Mouse (Mus musculus) neural tube, embryonic 12.5 days (tissue): ENCODE data around the gene Coro2b. TPM values are rescaled to one million over a fixed set of nuclear protein-coding genes. Genes with fewer than 3 reads are reported as not detected.

Experiments used
- ATAC-seq: fragments of 200-750 bp; cut with Nextera tagmentation; 2 replicates; pipeline ENCODE4 v1.8.0; 2017; ENCODE audit warnings: low read depth, mild to moderate bottlenecking, moderate TSS enrichment, moderate library complexity; ENCODE audit not compliant: low FRiP score
- H3K27ac ChIP-seq: fragments of 300-500 bp; sonication (generic); 2 replicates; pipeline ENCODE4 v1.5.1; 2016
- H3K27me3 ChIP-seq: fragments of 300-500 bp; sonication (generic); replicated peaks from 2 replicates; pipeline ENCODE4 v1.6.1; 2016; ENCODE audit warnings: mild to moderate bottlenecking
- H3K36me3 ChIP-seq: fragments of 300-500 bp; sonication (generic); 2 replicates; pipeline ENCODE4 v1.6.1; 2016; ENCODE audit warnings: mild to moderate bottlenecking
- H3K4me1 ChIP-seq: fragments of 300-500 bp; sonication (generic); 2 replicates; pipeline ENCODE4 v1.6.1; 2016
- H3K4me2 ChIP-seq: fragments of 300-500 bp; sonication (generic); replicated peaks from 2 replicates; pipeline ENCODE4 v1.6.1; 2016; ENCODE audit warnings: mild to moderate bottlenecking
- H3K4me3 ChIP-seq: fragments of 300-500 bp; sonication (generic); 2 replicates; pipeline ENCODE4 v1.5.1; 2016
- H3K9ac ChIP-seq: fragments of 300-500 bp; sonication (generic); 2 replicates; pipeline ENCODE4 v1.6.1; 2016; ENCODE audit warnings: mild to moderate bottlenecking
- H3K9me3 ChIP-seq: fragments of 300-500 bp; sonication (generic); 2 replicates; pipeline ENCODE4 v1.6.1; 2016; ENCODE audit warnings: mild to moderate bottlenecking
- WGBS: fragments of 180-500 bp; shearing (Covaris S2); methylation state at CpG from one replicate; pipeline ENCODE4 v1.1.7; 2016; 5-methylcytosine and 5-hydroxymethylcytosine counted together
- polyA plus RNA-seq: library from polyadenylated mRNA; unstranded; fragments of >200 nt; fragmentation: Nextera tagmentation; extraction: Ambion mirVana; gene quantifications from 2 replicates; pipeline ENCODE4 v1.2.1, GENCODE M21; 2016

The Coro2b gene
- polyA plus RNA-seq, 1 experiment from 2014 or later, result 45.1 TPM

DNA sequence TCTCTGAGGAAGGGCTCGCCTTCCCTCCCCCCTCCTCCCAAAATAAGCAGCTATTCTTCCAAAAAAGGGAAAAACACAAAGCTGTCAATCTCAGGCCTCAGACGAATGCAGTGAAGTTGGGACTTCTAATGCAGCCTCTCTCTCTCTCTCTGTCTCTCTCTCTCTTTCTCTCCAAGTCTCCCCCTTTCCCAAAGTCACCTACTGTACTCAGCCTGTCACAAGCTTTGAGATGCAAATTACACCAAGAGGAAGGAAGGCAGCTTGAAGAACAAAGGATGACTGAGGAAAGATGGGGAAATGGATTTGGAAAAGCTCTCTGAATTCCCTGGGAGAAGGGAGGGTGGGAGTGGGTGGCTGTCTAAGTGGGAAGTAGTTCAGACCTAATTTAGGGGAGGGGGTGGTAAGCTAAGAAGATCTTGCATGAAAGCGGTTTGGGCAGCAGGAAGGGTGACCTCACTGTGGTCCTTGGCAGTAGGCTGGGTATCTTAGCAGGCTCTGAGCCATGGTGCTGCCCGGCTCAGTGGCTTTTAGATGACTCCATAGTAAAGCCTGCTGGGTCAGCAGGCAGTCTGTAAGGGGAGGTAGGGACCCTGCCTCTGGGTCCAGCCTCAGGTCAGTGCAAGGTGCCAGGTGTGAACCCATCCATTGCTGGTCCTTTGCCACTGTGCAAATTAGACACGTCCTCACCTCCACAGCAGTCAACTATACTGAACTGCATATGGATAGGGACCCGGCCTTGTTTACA, 55.8 kb downstream of the Coro2b start:
- Histone ChIP-seq H3K4me2 (no peak overlapping the region), H3K27me3 (no peaks in the 10 kb centered on the region), H3K9me3 (no peaks in the 10 kb centered on the region), H3K4me1 (peaks cover 35% of the 10 kb centered on the region), H3K36me3 (no peaks in the 10 kb centered on the region), H3K27ac (no peak overlapping the region), H3K4me3 (no peak overlapping the region), H3K9ac (no peak overlapping the region)
- ATAC-seq, result no peak
- WGBS, result 53% methylated on average over 6 of the region's 6 CpGs

DNA sequence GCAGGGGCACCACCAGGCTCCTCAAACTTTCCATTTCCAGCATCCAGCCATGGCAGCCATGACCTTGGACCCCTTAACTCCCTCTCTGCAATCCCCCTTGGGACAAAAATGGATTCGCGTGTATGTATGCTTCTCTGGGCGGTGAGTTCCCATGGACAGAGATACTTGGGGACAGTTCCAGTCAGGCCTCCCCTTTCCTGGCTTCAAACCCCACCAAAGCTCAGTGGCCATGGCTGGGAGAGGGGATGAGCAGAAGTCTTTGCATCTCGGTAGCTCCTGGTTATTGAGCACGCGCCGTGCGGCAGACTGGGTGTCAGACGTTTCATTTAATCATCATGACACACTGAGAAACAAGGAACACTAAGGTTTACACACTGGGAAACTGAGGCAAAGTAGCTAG, 56.7 kb downstream of the Coro2b start:
- Histone ChIP-seq H3K9ac (no peak overlapping the region), H3K4me2 (no peak overlapping the region), H3K27me3 (no peaks in the 10 kb centered on the region), H3K4me1 (peaks cover 35% of the 10 kb centered on the region), H3K27ac (no peak overlapping the region), H3K4me3 (no peak overlapping the region), H3K9me3 (no peaks in the 10 kb centered on the region), H3K36me3 (no peaks in the 10 kb centered on the region)
- 84% methylated on average over 9 of the region's 9 CpGs for WGBS
- no peak for ATAC-seq

DNA sequence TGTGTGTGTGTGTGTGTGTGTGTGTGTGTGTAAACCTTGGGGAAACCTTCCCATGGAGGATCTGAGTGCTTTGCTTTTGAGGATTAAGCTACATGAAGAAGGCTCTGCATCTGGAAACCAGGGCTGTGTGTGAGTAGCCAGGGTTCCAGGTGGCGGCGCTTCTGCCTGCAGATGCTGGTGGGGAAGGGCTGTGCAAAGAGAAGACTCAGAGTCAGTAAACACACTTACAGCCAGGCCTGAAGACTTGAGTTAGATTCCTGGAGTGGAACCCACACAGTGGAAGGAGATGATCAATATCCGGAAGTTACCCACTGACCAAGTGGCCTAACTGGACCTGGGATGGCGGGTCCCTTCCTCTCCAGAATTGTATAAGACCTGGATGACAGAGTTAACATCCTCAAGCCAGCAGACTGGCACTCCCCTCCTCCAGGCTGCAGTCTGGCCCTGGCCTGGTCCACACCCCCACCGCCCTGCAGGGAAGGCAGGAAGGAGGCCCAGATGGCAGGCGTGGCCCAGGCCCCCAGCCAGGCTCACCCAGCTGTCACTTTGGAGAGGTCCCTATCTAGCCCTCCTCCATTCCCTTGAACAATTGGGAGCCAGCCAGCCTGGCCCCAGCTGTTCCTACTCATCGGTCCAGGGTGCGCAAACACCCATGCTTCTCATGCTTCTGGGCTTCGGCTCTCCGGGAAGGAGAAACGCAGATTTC, 59.9 kb downstream of the Coro2b start:
- H3K27me3 ChIP-seq, result no peaks in the 10 kb centered on the region
- H3K27ac ChIP-seq, result peak overlapping the region; percentile 70
- H3K36me3 ChIP-seq, result no peaks in the 10 kb centered on the region
- H3K4me3 ChIP-seq, result no peak overlapping the region
- peak; percentile 74; the same call in 1 of the 2 replicates for ATAC-seq
- peaks cover 38% of the 10 kb centered on the region for H3K4me1 ChIP-seq
- H3K4me2 ChIP-seq, result peak overlapping the region; percentile 18; the same call in 1 of the 2 replicates
- H3K9me3 ChIP-seq, result no peaks in the 10 kb centered on the region
- no peak overlapping the region for H3K9ac ChIP-seq
- WGBS, result 45% methylated on average over 11 of the region's 11 CpGs

DNA sequence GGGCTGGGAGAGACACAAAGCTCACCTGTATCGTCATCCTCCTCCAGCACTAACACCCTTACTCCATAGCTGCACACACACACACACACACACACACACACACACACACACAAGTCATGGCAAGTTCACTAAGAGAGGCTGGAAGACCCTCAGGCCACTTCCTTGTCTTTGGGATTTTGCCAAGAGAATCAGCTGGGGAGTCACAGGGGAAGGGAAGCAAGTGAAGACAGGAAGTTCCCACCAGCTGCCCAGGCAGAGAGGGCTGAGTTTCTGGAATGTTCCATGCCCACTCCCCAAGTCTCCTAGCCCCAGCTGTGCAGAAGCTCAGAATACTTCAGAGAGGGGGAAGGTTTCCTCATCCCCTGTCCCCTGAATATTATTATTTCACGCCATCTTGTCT, 62.6 kb downstream of the Coro2b start:
- H3K36me3 ChIP-seq, result no peaks in the 10 kb centered on the region
- no peak overlapping the region for H3K4me3 ChIP-seq
- no peak overlapping the region for H3K4me2 ChIP-seq
- no peak overlapping the region for H3K27ac ChIP-seq
- H3K9me3 ChIP-seq, result no peaks in the 10 kb centered on the region
- no peak overlapping the region for H3K9ac ChIP-seq
- 88% methylated on average over 2 of the region's 2 CpGs for WGBS
- H3K4me1 ChIP-seq, result peaks cover 32% of the 10 kb centered on the region
- H3K27me3 ChIP-seq, result no peaks in the 10 kb centered on the region
- ATAC-seq, result no peak

DNA sequence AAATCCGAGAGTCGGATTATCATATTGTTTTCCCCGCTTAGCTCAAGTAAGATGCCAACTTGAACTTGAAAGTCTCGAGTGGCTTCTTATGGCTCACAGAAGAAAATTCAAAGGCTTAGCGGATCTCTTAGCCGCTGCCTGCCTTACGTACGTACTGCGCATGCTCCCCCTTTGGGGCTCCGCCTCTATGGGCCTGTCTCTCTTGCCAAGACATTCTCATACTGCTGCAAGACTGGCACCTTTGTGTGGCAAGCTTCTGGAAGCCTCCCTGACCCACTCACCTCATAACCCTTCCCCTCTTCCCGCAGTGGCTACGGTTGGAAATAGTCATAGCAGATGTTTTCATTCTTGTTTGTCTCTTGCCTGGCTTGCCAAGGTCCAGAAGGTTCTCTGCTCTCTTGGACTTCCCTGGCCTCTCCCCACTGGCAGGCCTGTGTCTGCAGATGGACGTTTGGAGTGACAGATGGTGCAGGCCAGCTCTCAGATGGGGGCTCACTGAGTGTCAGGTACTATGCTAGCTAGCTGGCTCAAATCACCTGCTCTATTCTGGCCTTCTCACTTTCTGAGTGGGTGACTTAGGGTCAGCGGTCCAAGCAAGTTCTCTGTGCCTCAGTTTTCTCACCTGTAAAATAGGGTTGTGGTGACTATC, 65.2 kb downstream of the Coro2b start:
- no peaks in the 10 kb centered on the region for H3K27me3 ChIP-seq

DNA sequence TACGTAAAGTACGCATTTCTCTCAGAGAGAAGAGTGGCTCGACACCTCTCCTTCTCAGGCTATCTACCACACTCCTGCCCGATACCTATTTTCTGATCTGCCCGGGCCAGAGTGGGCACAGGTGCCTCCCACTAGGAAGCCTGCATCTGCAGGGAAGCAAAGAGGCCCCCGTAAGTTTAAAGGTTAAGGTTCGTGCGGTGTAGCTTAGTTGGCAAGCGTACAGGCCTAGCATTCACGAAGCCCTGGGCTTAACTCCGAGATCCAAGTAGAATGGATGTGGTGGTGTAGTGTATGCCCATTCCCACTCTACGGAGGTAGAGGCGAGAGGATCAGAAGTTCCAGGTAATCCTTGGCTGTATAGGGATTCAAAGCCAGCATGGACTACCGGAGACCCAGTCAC, 65.8 kb downstream of the Coro2b start:
- Histone ChIP-seq H3K4me3 (no peak overlapping the region), H3K9me3 (no peaks in the 10 kb centered on the region), H3K27ac (no peak overlapping the region), H3K36me3 (no peaks in the 10 kb centered on the region), H3K4me1 (peaks cover 34% of the 10 kb centered on the region), H3K27me3 (no peaks in the 10 kb centered on the region), H3K9ac (no peak overlapping the region), H3K4me2 (no peak overlapping the region)
- no peak for ATAC-seq
- WGBS, result 95% methylated on average over 14 of the region's 14 CpGs

More for the DNA sequence above, 65.2 kb downstream of the Coro2b start:
- H3K9ac ChIP-seq, result no peak overlapping the region
- H3K4me3 ChIP-seq, result no peak overlapping the region
- H3K4me2 ChIP-seq, result no peak overlapping the region
- peaks cover 31% of the 10 kb centered on the region for H3K4me1 ChIP-seq
- no peaks in the 10 kb centered on the region for H3K36me3 ChIP-seq
- H3K9me3 ChIP-seq, result no peaks in the 10 kb centered on the region
- ATAC-seq, result no peak
- no peak overlapping the region for H3K27ac ChIP-seq
- 86% methylated on average over 14 of the region's 14 CpGs for WGBS

DNA sequence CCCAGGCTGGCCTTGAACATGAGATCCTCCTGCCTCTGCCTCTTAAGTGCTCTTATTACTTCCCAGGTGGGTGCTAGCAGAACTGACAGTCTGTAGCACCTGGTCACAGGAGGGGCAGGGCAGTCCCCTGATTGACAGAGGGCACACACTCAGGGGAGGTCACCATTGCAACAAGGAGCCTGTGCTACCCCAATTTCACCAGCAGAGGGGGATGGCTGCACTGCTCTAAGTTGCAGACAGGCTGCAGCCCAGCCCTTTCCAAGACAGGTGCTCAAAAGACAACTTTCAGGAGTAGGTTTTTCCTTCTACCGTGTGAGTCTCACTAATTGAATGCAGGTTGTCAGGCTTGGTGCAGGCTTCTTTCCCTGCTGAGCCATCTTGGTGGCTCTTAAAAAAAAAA, 66.4 kb downstream of the Coro2b start:
- Histone ChIP-seq H3K27me3 (no peaks in the 10 kb centered on the region), H3K9ac (no peak overlapping the region), H3K4me2 (no peak overlapping the region), H3K4me1 (peaks cover 35% of the 10 kb centered on the region), H3K36me3 (no peaks in the 10 kb centered on the region), H3K27ac (no peak overlapping the region), H3K9me3 (no peaks in the 10 kb centered on the region), H3K4me3 (no peak overlapping the region)
- ATAC-seq, result peak; percentile 48; the same call in 1 of the 2 replicates
- 23% methylated on average over 1 of the region's 1 CpGs for WGBS

DNA sequence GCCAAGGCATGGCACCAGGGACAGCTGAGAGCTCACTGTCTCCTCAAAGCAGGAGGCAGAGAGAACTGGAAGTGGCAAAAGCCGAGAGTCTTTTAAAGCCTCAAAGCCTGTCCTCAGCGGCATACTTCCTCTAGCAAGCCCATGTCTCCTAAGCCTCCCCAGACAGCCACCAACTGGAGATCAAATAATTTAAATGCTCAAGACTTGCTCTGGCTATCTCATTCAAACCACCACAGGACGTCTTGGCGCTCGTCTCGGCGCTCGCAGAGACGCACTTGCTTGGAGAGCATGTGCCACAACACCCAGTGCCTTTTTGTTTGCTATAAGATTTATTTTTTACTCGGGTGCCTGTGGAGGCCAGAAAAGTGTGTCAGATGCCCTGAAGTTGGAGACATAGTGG, 67.1 kb downstream of the Coro2b start:
- H3K9ac ChIP-seq, result no peak overlapping the region
- ATAC-seq, result no peak
- H3K4me2 ChIP-seq, result no peak overlapping the region
- H3K36me3 ChIP-seq, result no peaks in the 10 kb centered on the region
- H3K9me3 ChIP-seq, result no peaks in the 10 kb centered on the region
- peak overlapping the region; percentile 26; the same call in 1 of the 2 replicates for H3K27ac ChIP-seq
- WGBS, result 69% methylated on average over 10 of the region's 10 CpGs
- no peak overlapping the region for H3K4me3 ChIP-seq
- H3K27me3 ChIP-seq, result no peaks in the 10 kb centered on the region
- H3K4me1 ChIP-seq, result peaks cover 35% of the 10 kb centered on the region

DNA sequence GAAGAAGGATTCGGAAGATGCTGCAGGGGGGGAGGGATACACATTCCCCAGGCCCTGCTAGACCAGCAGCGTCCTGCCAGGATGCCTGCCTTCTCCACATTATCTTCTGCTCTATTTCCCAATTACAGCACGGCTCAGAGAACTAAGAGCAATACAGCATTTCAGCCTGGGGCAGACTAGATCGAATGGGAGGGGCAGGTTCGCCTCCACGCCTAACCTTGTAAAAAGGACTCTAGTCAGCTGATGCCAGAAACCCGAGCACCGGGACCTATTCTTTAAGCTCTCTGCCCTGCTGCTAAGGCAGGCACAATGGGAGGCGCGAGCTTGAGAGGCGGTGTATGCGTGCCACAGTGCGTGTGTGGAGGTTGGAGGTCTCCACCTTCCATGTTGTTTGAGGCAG, 67.7 kb downstream of the Coro2b start:
- Histone ChIP-seq H3K9me3 (no peaks in the 10 kb centered on the region), H3K4me1 (peaks cover 31% of the 10 kb centered on the region), H3K9ac (no peak overlapping the region), H3K4me3 (no peak overlapping the region), H3K27me3 (no peaks in the 10 kb centered on the region), H3K4me2 (no peak overlapping the region), H3K36me3 (no peaks in the 10 kb centered on the region), H3K27ac (peak overlapping the region; percentile 26)
- 19% methylated on average over 13 of the region's 13 CpGs for WGBS
- ATAC-seq, result peak; percentile 52

DNA sequence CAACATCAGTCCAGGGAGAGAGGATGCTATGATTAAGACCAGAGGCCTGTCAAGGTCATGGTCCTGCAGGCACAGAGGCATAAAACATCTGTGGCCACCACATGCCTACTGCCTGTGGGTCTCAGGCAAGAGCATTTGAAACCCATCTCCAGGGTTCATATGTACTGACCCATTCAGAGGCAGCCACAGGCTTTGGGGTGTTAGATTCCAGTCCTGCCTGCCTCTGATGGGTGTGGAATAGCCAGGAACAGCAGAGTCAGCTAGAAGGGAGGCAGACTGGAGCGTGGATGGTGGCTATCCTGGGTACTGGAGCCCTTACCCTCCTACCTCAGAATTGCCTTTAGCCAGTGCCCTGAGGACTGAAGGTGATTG, 69.4 kb downstream of the Coro2b start:
- Histone ChIP-seq H3K27ac (no peak overlapping the region), H3K4me3 (no peak overlapping the region), H3K4me1 (peaks cover 29% of the 10 kb centered on the region; the same call in 1 of the 2 replicates), H3K27me3 (no peaks in the 10 kb centered on the region), H3K4me2 (no peak overlapping the region), H3K9me3 (no peaks in the 10 kb centered on the region), H3K36me3 (no peaks in the 10 kb centered on the region), H3K9ac (no peak overlapping the region)
- WGBS, result 75% methylated on average over 1 of the region's 1 CpGs
- no peak for ATAC-seq

DNA sequence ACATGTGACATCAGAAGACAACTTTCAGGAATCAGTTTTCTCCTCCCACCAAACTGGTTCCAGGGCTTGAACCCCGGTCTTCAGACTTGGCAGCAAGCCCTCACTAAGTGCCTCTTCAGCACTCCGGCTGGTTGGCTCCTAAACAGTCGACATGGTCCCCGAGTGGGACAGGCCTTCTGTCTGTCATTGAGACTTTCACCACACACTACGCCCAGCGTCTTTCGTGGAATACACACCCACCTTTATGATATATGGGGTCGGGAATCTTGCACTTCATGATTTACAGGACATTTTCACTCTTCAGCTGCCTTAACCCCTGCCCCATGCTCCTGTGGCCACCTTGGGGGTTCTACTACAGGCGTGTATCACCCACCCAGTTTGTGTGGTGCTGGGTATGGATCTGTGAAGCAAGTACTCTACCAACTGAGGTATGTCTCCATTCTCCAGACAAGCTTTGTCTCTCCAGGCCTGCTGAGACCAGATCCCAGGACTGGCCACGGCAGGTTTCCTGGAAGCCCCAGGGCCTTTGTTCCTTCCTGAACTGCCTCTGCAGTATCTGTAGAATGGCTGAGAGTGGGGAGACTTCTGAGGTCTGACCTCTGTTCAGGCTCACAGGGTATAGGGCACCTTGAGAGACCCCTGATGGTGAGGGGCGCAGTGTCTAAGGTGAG, 70.0 kb downstream of the Coro2b start:
- Histone ChIP-seq H3K27me3 (no peaks in the 10 kb centered on the region), H3K9me3 (no peaks in the 10 kb centered on the region), H3K27ac (no peak overlapping the region), H3K9ac (no peak overlapping the region), H3K4me3 (no peak overlapping the region), H3K4me2 (no peak overlapping the region), H3K36me3 (no peaks in the 10 kb centered on the region), H3K4me1 (peaks cover 29% of the 10 kb centered on the region; the same call in 1 of the 2 replicates)
- no peak for ATAC-seq
- WGBS, result 87% methylated on average over 11 of the region's 11 CpGs

DNA sequence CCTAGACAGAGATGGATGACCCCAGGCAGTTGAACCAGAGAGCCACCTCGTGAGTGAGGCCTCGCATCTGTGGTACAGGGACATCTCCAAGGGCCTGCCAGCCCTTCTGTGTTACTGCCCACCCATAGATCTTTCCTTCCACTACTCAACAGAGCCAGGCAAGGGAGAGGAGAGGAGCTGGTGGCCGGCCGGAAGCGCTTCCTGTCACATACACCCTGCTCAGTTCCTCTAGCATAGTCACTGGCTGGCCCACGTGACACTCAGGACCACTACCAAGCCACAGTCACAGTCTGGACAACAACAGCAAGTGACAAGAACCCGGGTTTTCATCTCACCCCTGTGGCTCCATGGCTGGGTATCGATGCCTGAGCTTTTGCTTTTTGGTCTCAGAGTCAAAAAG, 70.8 kb downstream of the Coro2b start:
- H3K9me3 ChIP-seq, result no peaks in the 10 kb centered on the region
- no peak overlapping the region for H3K9ac ChIP-seq
- no peaks in the 10 kb centered on the region for H3K36me3 ChIP-seq
- H3K4me3 ChIP-seq, result no peak overlapping the region
- H3K4me2 ChIP-seq, result no peak overlapping the region
- no peaks in the 10 kb centered on the region for H3K27me3 ChIP-seq
- ATAC-seq, result no peak
- WGBS, result 73% methylated on average over 8 of the region's 8 CpGs
- peaks cover 29% of the 10 kb centered on the region; the same call in 1 of the 2 replicates for H3K4me1 ChIP-seq
- H3K27ac ChIP-seq, result no peak overlapping the region
